Mouse (Mus musculus): ENCODE results near the gene Ly6f.
"Not testable (repeated sequence)": the region's sequence is repeated elsewhere in the genome, so short reads cannot be mapped to it uniquely, and the experiment has no call there.

Gene Ly6f

DNA sequence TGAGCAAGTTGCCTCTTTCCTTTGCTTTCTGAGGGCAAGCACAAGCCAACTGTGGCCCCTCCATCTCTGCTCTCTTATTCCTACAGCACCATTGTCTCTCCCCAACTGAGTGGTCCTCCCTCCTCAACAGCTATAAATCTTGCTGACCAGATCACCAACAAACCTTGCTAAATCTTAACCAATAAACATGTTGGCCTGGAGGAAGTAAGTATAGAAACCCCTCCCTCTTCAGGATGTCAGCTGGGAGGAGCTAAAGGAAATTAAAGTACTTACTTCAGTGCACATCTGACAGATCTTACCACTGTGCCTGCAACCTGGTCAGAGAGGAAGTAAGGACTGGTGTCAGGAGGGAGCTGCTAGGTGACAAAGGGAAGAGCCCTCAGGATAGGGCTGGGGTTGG, at the start of gene Ly6f:
Ly6f (plus strand) TSS at position 301 of the 400 bp plus-strand sequence.
- DNase-seq: no peak

DNA sequence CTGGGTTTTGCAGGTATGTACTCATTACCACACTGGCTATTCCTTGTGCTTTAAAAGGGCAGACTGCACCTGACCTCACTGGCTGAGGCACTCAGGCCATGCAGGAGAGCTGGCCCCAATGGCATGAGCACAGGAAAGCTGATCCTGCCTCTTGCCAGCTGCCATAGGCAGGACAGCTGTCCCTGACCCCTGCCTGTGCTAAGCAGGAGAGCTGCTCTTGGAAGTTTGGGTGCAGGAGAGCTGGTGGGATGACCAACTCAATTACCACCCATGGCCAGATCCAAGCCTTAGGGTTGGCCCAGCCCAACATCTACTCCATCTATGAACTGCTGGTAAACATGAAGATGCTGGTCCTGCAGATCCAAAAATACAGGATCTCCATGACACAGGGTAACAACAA, 46.3 kb upstream of the Ly6f start:
- DNase-seq: no peak

DNA sequence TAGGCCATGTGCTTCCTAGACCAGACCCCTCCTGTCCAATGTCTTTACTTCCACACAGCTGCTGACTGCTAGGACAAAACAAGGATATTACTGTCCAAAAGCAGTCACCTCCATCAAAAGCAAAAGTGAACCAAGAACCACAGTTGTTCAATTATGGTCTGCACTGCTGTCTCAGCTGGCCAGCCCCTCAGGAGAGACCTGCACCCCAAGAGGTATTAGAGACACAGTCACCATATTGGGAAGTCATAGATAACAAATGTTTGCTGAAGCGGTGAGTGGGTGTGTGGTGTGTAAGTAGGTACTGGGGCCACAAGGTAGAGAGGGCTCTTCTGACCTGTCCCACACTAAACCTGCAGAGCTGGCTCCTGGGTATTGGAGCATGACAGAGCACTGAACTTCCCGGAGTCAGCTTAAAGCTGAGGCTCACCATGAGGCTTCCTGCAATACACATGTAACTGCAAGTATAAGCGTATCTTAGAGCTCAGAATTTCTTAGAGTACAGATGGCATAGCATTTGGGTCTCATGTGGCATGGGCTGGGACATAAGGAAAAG, 30.4 kb upstream of the Ly6f start:
- no peak for DNase-seq

DNA sequence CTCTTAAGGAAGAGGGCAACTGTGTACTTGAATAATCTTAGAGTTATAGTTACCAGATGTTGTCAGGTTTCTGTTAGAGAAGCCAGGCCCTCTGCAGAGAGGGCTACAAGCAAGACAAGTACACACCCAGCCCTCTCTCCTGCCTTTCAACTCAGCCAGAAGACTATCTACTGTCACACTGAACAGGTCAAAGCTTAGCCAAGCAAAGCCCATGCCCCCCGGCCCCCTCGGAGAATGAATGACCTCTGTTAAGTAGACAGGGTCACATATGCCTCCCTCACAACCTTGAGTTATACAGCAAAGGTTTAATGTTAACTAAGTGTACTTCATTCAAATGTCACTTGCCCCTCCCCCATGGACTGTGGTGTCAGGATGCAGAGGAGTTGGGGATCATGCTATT, 27.7 kb upstream of the Ly6f start:
- DNase-seq: peak in 1 of 2 experiments; percentile 12

DNA sequence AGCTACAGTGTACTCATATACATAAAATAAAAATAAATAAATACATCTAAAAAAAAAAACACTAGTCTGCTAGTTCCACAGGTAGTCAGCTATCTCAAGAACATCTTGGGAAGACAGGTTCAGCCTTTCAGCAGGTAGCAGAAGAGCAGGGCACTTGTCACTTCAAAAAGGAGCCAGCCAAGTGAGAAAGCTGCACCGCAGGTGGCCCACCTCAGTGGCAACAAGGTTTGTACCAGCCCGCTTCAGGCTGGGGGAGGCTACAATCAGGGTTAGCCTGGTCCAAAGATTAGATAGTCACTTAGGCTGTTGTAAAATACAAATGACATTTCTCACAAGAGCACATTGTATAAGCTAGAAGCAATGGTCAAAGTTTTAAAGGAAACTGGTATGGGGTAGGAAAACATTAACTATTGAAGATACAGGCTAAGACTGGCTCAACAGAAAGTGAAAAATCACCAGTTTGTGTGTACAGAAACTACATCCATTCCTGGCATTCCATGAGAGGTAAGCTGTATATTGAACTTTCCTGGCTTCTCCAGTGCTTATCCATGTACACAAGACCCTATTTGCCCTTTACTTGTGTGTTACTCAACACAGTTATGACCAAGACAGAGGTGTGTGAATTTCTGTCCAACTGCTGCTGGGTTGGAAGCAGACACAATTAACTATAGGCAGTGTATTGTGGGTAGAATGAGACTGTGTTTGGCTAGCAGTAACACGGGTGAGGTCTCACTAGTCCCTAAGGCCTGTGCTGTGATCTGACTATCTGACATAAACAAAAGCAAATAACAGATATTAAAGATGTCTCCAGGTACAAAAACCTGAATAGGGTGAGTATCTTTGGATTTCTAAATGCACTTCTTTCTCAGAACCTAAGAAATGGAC, 25.2 kb upstream of the Ly6f start:
- DNase-seq: peak in 1 of 2 experiments; percentile 17

DNA sequence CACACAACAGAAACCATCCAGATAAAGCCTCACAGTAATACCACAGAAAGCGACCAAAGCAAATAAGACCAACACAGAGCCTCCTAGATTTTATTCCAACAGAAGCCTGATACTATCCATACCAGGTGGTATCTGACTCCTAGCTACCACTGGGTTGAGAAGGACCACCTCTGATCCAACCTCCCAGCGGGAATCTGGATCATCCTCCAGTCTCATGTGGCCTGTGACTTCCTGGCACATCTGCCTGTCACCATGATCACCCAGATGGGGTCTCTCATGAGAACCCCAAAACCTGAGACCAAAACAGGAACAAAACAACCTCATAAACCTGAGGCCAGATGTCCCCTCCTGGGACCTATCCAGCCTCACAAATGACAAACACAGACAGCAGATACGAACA, 13.6 kb upstream of the Ly6f start:
- DNase-seq: no peak

DNA sequence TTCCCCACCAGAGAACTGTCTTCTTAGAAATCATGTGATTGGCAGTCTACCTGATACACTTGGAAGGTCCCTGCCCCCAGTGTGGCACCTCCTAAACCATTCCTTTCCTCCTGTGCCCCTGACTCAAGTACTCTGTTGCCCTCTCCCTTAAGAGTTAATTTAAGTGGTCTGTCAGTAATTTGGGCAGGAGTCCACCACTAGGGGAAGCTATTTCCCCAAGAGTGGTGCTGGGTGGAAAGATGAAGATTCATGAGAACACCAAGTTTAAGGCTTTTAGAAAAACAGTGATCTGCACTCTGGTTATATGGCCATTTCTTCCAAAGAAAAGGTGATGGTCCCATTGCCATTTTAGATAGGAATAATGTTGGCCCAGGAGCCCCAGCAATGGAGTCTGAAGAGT, 2.4 kb upstream of the Ly6f start:
- DNase-seq: peak in 1 of 2 experiments; percentile 15

DNA sequence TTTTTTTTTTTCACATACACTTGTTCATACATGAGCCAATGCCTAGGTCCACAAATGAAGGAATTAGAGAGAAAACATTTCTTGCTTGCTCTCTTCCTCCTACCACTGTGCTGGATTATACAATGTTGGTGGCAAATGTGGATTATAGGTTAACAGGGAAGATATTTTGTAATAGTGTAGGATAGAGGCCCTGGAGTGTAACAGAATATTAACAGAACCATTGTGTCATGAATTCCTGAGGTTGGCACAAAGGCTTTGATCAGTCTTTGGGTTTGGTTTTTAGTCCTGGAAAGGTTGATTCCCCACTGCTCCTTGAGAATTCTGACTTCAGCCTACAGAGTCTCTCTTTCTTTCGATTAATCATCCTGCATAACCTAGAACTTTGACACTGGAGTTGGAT, 1.6 kb upstream of the Ly6f start:
- DNase-seq: peak in 1 of 2 experiments; percentile 42

DNA sequence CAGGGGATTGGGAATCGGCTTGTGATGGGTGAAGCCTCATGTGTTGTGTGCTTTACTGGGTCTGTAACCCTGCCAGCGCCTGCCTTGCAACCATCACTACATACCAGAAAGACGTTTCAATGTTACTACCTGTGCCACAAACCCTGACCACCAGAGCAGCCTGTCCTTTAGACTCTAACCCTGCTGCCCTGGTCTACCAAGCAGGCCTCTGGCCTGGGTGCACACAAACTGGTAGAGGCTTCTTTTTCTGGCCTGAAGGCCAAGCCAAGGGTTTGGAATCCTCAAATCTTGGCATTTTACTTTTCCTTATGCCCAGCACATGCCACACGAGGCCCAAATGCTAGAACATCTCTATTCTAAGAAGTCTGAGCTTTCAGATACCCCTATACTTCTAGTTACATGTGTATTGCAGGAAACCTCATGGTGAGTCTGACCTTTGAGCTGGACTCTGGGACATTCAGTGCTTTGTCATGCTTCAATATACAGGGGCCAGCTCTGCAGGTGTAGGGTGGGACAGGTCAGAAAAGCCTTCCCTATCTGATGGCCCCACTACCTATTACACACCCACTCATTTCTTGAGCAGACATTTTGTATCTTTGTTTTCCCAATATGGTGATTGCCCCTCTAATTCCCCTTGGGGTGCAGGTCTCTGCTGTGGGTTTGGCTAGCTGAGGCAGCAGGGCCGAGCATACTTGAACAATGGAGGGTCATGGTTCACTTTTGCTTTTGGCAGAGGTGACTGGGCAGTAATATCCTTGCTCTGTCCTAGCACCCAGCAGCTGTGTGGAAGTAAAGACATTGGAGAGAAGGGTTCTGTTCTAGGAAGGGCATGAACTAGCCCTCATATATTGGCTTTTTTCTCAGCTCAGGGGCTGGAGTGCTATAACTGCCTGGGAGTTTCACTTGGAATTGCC, 952 bp downstream of the Ly6f start:
- DNase-seq: peak; percentile 25 to 61

DNA sequence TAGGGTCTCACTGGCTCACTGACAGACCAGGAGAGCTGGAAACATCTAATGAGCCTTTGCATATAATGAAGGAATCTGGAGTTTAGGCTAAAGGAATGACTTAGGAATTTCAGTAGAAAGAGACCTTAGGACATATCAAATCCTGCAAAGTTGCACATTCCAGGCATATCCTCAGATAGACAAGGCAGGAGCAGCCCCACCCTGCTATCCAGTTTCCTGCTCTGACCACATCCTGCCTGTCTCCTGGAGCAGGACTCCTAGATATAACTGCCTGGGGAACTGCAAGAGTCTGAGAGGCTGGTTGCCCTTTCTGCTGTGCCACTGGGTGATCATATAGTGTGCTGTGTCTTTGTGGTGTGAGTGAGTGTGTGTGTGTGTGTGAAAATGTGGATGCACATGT, 1.9 kb downstream of the Ly6f start:
- no peak for DNase-seq

DNA sequence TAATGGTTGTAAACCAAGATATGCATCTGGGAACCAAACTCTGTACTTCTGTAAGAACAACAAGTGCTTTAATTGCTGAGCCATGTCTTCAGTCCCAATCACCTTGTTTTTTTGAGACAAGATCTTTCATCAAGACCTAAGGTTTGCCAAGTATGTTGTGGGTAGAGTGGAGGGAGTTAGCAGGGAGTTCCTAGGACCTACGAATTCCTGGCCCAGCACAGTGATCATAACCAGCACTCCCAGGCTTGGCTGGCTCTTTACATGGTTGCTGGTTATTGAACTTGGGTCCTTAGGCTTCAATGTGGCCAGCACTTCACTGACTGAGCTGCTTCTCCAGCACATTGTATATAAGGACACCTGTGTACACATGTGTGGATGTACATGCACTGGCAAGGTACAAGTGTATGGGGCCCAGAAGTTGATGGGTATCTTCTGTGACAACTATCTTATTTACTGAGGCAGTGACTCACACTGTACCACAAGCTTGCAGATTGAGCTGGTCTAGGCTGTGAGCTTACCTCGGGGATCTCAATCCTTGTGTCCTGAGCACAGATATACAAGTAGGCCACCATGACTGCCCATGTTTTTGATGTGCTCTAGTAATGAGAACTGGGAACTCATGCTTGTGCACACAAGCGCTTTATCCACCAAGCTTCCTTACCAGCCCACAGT, 2.6 kb downstream of the Ly6f start:
- no peak for DNase-seq

DNA sequence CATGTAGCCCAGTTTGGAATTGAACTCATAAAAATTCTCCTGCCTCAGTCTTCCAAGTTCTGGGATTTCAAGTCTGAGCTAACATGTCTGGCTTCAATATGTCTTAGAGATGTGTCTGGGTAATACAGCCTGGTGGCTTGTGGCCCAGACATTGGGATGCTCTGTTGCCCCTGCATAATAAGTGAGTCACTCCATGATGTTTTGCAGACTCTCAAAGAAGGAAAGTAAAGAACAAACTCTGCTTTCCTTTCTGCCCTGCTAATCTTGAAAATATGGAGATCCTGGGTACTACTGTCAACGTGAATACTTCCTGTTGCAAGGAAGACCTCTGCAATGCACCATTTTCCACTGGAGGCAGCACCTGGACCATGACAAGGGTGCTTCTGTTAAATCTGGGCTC, 3.2 kb downstream of the Ly6f start:
- no peak for DNase-seq

DNA sequence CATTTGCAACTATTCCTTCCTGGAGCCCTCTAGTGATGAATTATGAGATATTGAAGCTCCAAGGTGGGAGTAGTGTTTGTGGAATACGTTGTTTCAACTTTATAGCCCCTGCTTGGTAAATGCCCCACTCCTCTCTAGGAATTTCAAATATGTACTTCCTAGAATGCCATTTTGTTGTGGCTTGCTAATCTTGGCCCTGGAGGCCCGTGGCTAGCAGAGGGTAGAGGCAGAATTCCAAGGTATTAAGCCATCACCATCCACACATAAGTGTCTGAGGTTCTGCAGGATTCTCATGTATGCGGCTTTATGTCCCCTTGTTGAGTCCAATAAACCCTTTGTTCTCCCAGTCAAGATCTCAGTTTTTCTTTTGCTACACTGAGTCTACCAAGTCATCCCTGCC, 3.7 kb downstream of the Ly6f start:
- no peak for DNase-seq

DNA sequence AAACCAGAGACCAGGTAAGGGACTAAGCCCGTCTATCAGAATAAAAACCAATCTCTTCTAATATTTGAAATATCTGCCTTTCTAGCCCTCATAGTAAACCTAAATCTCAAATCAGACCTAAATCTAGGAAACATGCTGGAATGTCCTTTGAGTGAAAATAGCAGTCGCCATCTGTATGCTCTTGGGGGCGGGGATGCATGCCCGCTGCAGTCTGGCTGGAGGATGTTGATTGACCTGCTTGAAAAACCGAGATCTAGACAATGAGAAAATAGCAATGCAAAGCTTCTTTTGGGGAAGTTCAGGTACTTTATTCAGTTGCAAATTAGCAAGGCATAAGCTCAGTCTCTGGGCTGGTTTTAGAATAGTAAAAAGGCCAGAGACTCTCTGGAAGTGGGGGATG, 13.8 kb downstream of the Ly6f start:
- not testable (repeated sequence) for DNase-seq

DNA sequence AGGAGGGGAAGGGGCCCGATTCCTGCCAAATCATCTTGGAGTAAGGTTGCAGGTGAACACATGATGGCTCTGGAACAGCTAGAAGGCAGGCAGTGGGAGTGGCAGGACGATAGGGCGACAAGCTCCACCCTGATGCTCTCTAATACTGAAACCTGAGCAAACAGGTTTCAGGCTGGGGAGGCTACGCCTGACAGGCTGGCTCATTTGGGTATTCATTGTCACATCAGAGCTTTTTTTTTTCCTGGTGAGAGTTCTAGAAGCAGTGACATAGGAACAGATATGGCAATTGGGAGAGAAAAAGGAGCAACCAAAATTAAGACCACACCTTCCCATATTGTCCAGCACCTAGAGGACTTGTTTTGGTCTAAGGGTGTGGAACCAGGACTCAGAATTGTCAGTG, 18.3 kb downstream of the Ly6f start:
- not testable (repeated sequence) for DNase-seq

DNA sequence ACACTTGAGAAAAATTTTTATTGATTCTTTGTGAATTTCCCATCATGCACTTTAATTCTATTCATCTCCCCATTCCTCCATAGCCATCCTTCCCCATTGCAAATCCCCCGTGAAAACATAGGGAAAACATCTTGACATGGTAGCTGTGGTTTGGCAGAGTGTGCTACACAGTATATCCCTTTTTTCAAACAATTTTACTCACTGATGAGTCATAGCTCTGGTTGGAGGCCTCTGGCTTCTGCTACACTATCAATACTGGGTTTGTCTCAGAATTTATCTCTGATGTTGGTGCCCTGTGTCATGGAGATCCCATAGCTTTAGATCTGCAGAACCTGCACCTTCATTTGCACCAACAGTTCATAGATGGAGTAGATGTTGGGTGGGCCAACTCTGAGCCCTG, 24.2 kb downstream of the Ly6f start:
- no peak for DNase-seq

DNA sequence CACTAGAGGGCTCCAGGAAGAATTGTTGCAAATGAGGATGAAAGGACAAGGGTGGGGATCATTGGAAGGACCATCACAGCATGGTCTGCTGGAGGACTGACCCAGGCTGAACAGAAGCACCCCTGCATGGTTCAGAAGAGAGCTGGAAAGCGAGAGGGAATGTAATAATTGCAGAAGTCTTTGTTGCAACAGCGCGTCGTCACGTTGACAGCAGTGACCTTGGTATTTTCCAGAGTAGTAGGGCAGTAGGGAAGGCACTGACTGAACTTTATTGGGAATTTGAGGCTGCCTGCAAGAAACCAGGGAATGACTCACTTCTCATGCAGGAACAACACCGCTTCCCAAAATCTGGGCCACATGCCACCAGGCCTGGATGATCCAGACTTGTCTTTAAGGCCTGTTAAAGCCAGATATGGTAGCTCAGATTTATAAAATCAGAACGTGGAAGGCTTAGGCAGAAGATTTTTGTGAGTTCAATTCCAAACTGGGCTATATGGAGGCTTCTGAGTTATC, 25.7 kb downstream of the Ly6f start:
- no peak for DNase-seq

DNA sequence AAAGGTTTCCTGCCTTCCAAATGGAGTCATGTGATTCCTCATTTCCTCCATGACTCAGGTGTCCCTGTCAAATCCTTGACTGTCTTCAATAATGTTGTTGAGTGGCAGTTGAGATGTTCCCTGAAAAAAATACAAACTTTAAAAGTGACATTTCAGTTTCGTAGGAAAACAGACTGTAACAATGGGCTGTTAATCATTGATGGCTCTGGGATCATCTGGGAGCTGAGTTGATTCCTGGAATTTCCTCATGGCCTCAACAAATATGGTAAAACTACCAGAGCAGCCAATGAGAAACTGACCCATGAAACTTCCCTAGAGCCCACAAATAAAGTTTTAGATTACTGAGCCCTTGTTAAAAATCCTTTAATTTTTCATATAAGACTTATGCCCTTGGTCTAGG, 37.9 kb downstream of the Ly6f start:
- DNase-seq: peak in 1 of 2 experiments; percentile 3

DNA sequence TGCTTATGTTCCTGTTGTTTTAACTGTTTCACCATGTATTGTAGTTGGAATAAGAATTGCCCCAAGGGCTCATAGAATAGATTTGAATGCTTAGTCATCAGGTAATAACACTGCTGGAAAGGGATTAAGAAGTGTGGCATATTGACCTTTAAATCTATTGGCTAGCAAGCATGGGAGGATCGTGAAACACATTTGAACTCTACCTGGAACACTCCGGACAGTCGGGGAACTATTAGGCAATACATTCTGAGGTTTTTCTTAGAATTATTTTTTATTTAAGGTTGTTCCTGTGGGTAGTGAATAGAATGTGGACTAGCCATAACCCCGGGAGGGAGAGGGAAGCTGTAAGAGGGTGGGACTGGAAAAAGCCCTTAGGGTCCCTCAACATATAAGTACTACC, 41.0 kb downstream of the Ly6f start:
- no peak for DNase-seq

DNA sequence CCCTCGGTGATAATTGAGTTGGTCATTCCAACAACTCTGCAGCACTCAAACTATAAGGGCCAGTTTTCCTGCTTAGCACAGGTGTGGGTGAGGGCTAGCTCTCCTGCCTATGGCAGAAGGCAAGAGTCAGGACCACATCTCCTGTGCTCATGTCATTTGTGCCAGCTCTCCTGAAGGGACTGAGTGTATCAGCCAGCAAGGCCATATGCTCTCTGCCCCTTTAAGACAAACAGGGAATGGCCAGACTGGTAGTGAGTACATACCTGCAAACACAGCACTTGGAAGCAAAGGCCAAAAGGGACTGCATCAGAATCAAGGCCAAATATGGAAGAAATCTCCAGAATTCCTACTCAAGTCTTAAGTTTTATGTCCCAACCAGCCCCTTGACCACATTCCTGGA, 41.7 kb downstream of the Ly6f start:
- no peak for DNase-seq

DNA sequence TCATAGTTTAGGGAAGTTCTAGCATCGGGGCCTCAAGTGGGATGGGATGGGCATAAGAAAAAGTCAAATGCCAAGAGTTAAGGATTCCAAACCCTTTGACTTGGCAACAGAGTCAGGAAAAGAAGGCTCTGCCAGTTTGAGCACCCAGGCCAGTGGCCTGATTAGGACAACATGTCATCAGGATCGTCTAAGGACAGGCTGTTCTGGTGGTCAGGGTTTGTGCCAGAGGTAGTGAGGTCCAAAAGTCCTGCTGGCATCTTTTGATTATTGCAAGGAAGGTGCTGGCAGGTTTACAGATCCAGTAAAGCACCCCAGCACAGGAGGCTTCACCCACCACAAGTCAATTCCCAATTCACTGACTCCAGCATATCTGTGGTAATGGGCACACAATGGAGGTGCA, 46.2 kb downstream of the Ly6f start:
- peak; percentile 3 to 17 for DNase-seq

DNA sequence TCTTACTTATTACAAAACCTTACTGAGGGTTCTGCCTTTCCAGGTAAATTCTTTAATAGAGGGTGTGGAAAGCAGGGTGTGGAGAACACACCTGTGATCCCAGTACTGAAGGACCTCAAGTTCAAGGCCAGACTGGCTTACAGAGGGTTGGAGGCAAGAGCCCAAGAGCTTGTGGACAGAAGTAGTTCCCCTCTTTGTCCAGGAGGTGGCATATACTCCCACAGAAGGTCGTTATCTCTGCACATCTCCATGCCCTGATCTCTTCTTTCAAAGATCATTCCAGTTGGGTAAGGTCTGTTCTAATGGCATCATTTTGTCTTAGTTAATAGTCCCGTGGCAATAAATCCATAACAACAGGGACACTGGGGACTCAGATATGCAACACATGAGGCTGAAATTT, 49.0 kb downstream of the Ly6f start:
- peak; percentile 8 to 19 for DNase-seq

DNA sequence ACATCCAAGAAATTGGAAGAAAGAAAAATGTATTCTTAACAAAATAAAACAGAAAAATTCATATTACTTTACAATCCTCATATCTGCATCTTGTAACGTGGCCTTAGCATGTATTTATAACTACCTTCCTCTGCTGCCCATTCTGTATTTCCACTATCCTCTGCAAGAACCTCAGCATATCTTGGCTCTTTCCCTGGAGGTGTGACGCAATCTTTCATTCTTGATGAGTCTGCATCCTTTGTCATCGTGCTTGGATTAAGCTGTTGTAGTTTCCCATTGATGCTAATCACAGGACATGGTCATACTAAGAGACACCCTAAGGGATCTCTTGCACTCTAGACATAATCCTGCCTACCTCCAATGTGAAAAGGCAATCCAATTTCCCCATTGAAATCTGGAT, 50.4 kb downstream of the Ly6f start:
- no peak for DNase-seq
